Mouse (Mus musculus) lung, adult 2 months (tissue): ENCODE measurements around the gene Rin2.

Experiments
- CTCF ChIP-seq: fragments of 200-500 bp; IDR thresholded peaks from 2 replicates; pipeline ENCODE4 v1.5.1; 2011; ENCODE audit warnings: mild to moderate bottlenecking, low read length, control low read depth; ENCODE audit not compliant: insufficient read depth
- POLR2A ChIP-seq: fragments of 200-500 bp; IDR thresholded peaks from 2 replicates; pipeline ENCODE4 v1.6.1; 2011; ENCODE audit warnings: low read depth, mild to moderate bottlenecking, control low read depth, low read length, borderline replicate concordance; ENCODE audit errors: extremely low read depth

DNA sequence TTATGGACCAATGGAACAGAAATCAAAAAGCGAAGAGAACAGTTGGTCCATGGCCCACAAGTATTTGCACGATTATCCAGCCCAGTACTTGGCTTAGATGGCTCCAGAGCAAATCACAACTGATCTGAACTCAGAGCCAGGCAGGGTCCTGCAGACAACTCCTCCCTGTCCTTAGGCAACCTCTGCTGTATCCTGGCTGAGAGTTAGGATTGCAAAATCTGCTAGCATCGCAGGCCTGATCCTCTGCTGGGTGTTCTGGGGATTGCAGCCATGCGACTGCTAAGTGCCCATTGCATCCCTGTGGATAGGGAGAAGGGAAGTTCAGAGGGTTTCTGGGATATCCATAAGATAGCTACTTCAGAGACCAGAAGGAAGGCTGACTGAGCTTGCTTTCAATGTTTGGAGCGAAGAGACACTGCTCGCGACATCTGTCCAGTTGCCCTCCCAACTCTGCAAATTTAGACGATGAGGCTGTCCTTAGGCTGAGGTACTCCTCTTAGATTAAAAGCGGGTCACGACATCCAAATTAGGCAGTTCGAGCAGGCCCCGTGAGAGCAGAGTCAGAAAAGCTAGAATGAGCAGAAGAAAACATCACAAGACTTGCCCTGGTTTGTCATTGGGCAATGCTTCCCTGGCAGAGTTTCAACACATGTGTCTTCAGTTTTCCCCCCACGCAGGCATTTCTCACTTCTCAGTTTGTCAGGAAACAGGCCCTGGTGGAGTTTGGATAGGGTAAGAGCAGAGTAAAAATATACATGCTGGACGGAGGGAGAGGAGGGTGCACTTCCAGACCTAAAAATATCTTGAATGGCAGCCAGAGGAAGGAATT is 213.1 kb downstream of the Rin2 start:
- no peak for TF ChIP-seq POLR2A
- TF ChIP-seq CTCF, result peak; percentile 78
